Mouse (Mus musculus) CH12.LX (cell line): ENCODE results near the gene Olfr145. TPM values are rescaled to one million over a fixed set of nuclear protein-coding genes. Genes with fewer than 3 reads are reported as not detected.

ENCODE experiments used
- DNase-seq: peaks from one replicate; pipeline ENCODE4 v3.0.0-alpha.2; 2013; ENCODE audit errors: extremely low read depth
- H3K27ac ChIP-seq: 2 replicates; pipeline ENCODE4 v1.5.1; 2012; ENCODE audit warnings: low read depth, mild to moderate bottlenecking, control low read depth, moderate library complexity; ENCODE audit not compliant: insufficient read depth
- H3K27me3 ChIP-seq: replicated peaks from 2 replicates; pipeline ENCODE3; 2012; ENCODE audit warnings: inconsistent platforms
- H3K36me3 ChIP-seq, 2 experiments: replicated peaks in 1 of 2; 2 replicates each; pipeline versions ENCODE3 to v1.6.1; 2012; ENCODE audit warnings: inconsistent platforms in 1 of 2, low read length in 1 of 2, mild to moderate bottlenecking in 1 of 2, mixed read lengths in 1 of 2, moderate library complexity in 1 of 2; ENCODE audit not compliant: control insufficient read depth in 1 of 2, insufficient read depth in 1 of 2
- H3K4me1 ChIP-seq, 2 experiments: 2 replicates each; pipeline ENCODE4 v1.6.1; 2012; ENCODE audit warnings: inconsistent platforms in 1 of 2, moderate library complexity in 1 of 2; ENCODE audit not compliant: insufficient read depth in 2 of 2, control insufficient read depth in 1 of 2
- H3K4me2 ChIP-seq: 2 replicates; pipeline ENCODE4 v1.6.1; 2012; ENCODE audit warnings: low read depth, mild to moderate bottlenecking, control low read depth; ENCODE audit not compliant: poor library complexity, insufficient read depth, severe bottlenecking
- H3K4me3 ChIP-seq, 3 experiments: fragments of 150-350 bp in 1 of 3; sonication (generic) in 1 of 3; replicated peaks in 1 of 3; 2 replicates each; pipeline versions ENCODE3 to v1.5.1; 2011 to 2012; ENCODE audit warnings: low read depth in 2 of 3, low read length in 2 of 3, mild to moderate bottlenecking in 2 of 3, moderate library complexity in 2 of 3, control low read depth in 1 of 3, improper control_type of control experiment in 1 of 3, inconsistent platforms in 1 of 3, mixed read lengths in 1 of 3; ENCODE audit not compliant: poor library complexity in 1 of 3
- H3K79me2 ChIP-seq: replicated peaks from 2 replicates; pipeline ENCODE4 v1.6.1; 2012; ENCODE audit warnings: mild to moderate bottlenecking, moderate library complexity; ENCODE audit not compliant: control insufficient read depth, poor library complexity, insufficient read depth, severe bottlenecking; ENCODE audit errors: extremely low read depth
- H3K9ac ChIP-seq: 2 replicates; pipeline ENCODE4 v1.6.1; 2012; ENCODE audit warnings: low read depth, mild to moderate bottlenecking, control low read depth, moderate library complexity; ENCODE audit not compliant: insufficient read depth
- H3K9me3 ChIP-seq: replicated peaks from 2 replicates; pipeline ENCODE3; 2012; ENCODE audit warnings: low read length, inconsistent platforms, mixed read lengths
- BHLHE40 ChIP-seq: IDR thresholded peaks from 2 replicates; pipeline ENCODE4 v1.6.1; 2011; ENCODE audit warnings: mild to moderate bottlenecking, low read depth, low read length, improper control_type of control experiment
- CTCF ChIP-seq, 2 experiments: IDR thresholded peaks in 1 of 2; conservative IDR thresholded peaks in 1 of 2; 2 replicates each; pipeline ENCODE4 v1.5.1; 2011 to 2012; ENCODE audit warnings: low read depth in 2 of 2, low read length in 2 of 2, improper control_type of control experiment in 1 of 2, inconsistent platforms in 1 of 2, mild to moderate bottlenecking in 1 of 2, moderate library complexity in 1 of 2
- ELF1 ChIP-seq: IDR thresholded peaks from 2 replicates; pipeline ENCODE4 v1.6.1; 2014; ENCODE audit warnings: low read depth, mild to moderate bottlenecking, inconsistent platforms, low read length, improper control_type of control experiment
- EP300 ChIP-seq: IDR thresholded peaks from 2 replicates; pipeline ENCODE4 v1.6.1; 2011; ENCODE audit warnings: low read length, improper control_type of control experiment
- ETS1 ChIP-seq: conservative IDR thresholded peaks from 2 replicates; pipeline ENCODE4 v1.6.1; 2012; ENCODE audit warnings: low read depth, mild to moderate bottlenecking, inconsistent platforms, low read length, improper control_type of control experiment, moderate library complexity
- GABPA ChIP-seq: IDR thresholded peaks from 2 replicates; pipeline ENCODE4 v1.6.1; 2012; ENCODE audit warnings: low read depth, low read length, improper control_type of control experiment, inconsistent platforms; ENCODE audit not compliant: insufficient replicate concordance
- JUND ChIP-seq: conservative IDR thresholded peaks from 2 replicates; pipeline ENCODE4 v1.6.1; 2011; ENCODE audit warnings: low read depth, low read length, improper control_type of control experiment
- MAFK ChIP-seq: IDR thresholded peaks from 2 replicates; pipeline ENCODE4 v1.6.1; 2011; ENCODE audit warnings: low read length, improper control_type of control experiment; ENCODE audit not compliant: insufficient replicate concordance
- MAX ChIP-seq: IDR thresholded peaks from 2 replicates; pipeline ENCODE4 v1.6.1; 2011; ENCODE audit warnings: low read length, improper control_type of control experiment
- MAZ ChIP-seq: IDR thresholded peaks from 2 replicates; pipeline ENCODE4 v1.6.1; 2012; ENCODE audit warnings: low read depth, mild to moderate bottlenecking, inconsistent platforms, low read length, improper control_type of control experiment, moderate library complexity
- MEF2A ChIP-seq: IDR thresholded peaks from 2 replicates; pipeline ENCODE4 v1.6.1; 2014; ENCODE audit warnings: low read depth, mild to moderate bottlenecking, inconsistent platforms, low read length, improper control_type of control experiment, borderline replicate concordance
- MYC ChIP-seq: IDR thresholded peaks from 2 replicates; pipeline ENCODE4 v1.6.1; 2011; ENCODE audit warnings: low read depth, mild to moderate bottlenecking, improper control_type of control experiment, low read length
- NELFE ChIP-seq: IDR thresholded peaks from 2 replicates; pipeline ENCODE4 v1.6.1; 2011; ENCODE audit warnings: low read depth, low read length, improper control_type of control experiment
- PAX5 ChIP-seq: IDR thresholded peaks from 2 replicates; pipeline ENCODE4 v1.6.1; 2012; ENCODE audit warnings: low read length, inconsistent platforms, mixed read lengths
- RAD21 ChIP-seq: IDR thresholded peaks from 2 replicates; pipeline ENCODE4 v1.6.1; 2011; ENCODE audit warnings: low read depth, mild to moderate bottlenecking, low read length, improper control_type of control experiment, moderate library complexity
- TBP ChIP-seq: conservative IDR thresholded peaks from 2 replicates; pipeline ENCODE4 v1.6.1; 2011; ENCODE audit warnings: low read depth, low read length, improper control_type of control experiment
- TCF12 ChIP-seq: IDR thresholded peaks from 2 replicates; pipeline ENCODE4 v1.6.1; 2014; ENCODE audit warnings: low read depth, mild to moderate bottlenecking, inconsistent platforms, low read length, improper control_type of control experiment
- UBTF ChIP-seq: IDR thresholded peaks from 2 replicates; pipeline ENCODE4 v1.6.1; 2012; ENCODE audit warnings: low read depth, mild to moderate bottlenecking, inconsistent platforms, low read length, improper control_type of control experiment, moderate library complexity
- ZC3H11A ChIP-seq: IDR thresholded peaks from 2 replicates; pipeline ENCODE4 v1.6.1; 2012; ENCODE audit warnings: low read depth, mild to moderate bottlenecking, inconsistent platforms, low read length, improper control_type of control experiment
- ZMIZ1 ChIP-seq: IDR thresholded peaks from 2 replicates; pipeline ENCODE4 v1.6.1; 2012; ENCODE audit warnings: low read depth, mild to moderate bottlenecking, inconsistent platforms, low read length, improper control_type of control experiment
- ZNF384 ChIP-seq: IDR thresholded peaks from 2 replicates; pipeline ENCODE4 v1.6.1; 2012; ENCODE audit warnings: low read depth, low read length, improper control_type of control experiment, inconsistent platforms
- dilution Hi-C: fragments of 300-500 bp; cut with MboI; formaldehyde crosslinking; loops from 2 replicates; pipeline ENCODE4 v1.14.3; 2020; ENCODE audit warnings: low sequenced_read_pairs; ENCODE audit not compliant: extremely low pct_unique_long_range_greater_than_20kb, extremely low pct_ligation_motif_present
- in situ Hi-C: fragments of 300-500 bp; cut with MboI; formaldehyde crosslinking; loops from 3 replicates; pipeline ENCODE4 v1.14.3; 2019; ENCODE audit warnings: low sequenced_read_pairs, low pct_ligation_motif_present, low pct_unique_long_range_greater_than_20kb, mixed read lengths
- polyA plus RNA-seq: library from polyadenylated mRNA; unstranded; fragments of >175 nt; gene quantifications from 2 replicates; pipeline ENCODE4 v1.2.1, GENCODE M21; 2012; ENCODE audit warnings: low read depth; ENCODE audit not compliant: insufficient read length
- total RNA-seq, 2 experiments: library from RNA; depleted of rRNA; stranded (reverse); fragments of 300-350 nt in 1 of 2; fragments of >200 nt in 1 of 2; gene quantifications; 2 replicates each; pipeline ENCODE4 v1.2.3; 2012 to 2014

Gene Olfr145
- total and polyA plus RNA-seq, 3 experiments = not detected

DNA sequence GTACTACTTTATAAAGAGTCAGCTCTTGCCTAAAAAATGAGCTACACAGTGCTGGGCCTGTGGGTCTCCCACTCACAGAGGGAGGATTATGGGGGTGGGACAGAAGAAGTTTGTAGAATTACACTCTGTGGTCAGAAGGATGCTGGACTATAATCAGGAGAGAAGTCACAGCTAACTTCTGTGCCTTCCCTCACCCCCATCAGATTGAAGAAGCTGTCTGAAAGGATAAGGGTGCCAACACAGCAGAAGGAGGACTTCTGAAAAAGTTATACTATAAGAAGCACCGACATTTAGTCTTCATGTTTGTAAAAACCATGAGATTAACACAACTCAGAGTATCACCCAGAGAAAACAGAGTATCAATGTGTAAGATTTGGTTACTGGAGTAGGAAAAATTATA is 25.4 kb upstream of the Olfr145 start:
- no peaks in the 10 kb centered on the region for H3K79me2 ChIP-seq
- H3K4me1 ChIP-seq = peaks cover 0 to 4% of the 10 kb centered on the region in 2 experiments; a peak in 1 of 4 replicates
- H3K4me3 ChIP-seq = no peak overlapping the region
- H3K9ac ChIP-seq = no peak overlapping the region
- no peak overlapping the region for H3K27ac ChIP-seq
- no peaks in the 10 kb centered on the region for H3K9me3 ChIP-seq
- in situ Hi-C loops = no loop called here
- TF ChIP-seq ZC3H11A (no peak), BHLHE40 (no peak), TCF12 (no peak)
- TF ChIP-seq, all 38 proteins: peak for 0
- Histone ChIP-seq H3K36me3 (no peaks in the 10 kb centered on the region), H3K27me3 (no peaks in the 10 kb centered on the region), H3K4me2 (no peak overlapping the region)
- dilution Hi-C loops = no loop called here
- DNase-seq = no peak

DNA sequence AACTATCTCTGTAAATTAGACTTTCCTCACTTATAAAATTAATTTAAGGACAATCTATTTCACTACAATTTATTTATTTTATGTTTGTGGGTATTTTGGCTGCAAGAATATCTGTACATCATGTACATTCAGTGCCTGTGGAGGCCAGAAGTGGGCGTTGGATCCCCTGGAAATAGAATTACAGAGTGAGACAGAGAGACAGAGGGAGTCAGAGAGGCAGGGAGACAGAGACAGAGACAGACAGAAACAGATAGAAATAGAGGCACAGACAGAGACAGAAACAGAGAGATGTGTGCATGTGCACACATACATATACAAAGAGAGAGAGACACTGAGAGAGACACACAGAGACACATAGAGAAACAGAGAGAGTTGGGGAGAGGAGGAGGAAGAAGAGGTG is 25.0 kb upstream of the Olfr145 start:
- no peaks in the 10 kb centered on the region for H3K79me2 ChIP-seq
- H3K4me2 ChIP-seq = no peak overlapping the region
- H3K9me3 ChIP-seq = no peaks in the 10 kb centered on the region
- H3K9ac ChIP-seq = no peak overlapping the region
- dilution Hi-C loops = no loop called here
- H3K27me3 ChIP-seq = no peaks in the 10 kb centered on the region
- H3K27ac ChIP-seq = no peak overlapping the region
- H3K36me3 ChIP-seq = no peaks in the 10 kb centered on the region
- H3K4me1 ChIP-seq = peaks cover 0 to 4% of the 10 kb centered on the region in 2 experiments; a peak in 1 of 4 replicates
- H3K4me3 ChIP-seq = no peak overlapping the region
- no peak for DNase-seq
- no peak for TF ChIP-seq JUND
- no peak for TF ChIP-seq TBP
- TF ChIP-seq CTCF (conservative IDR thresholded peaks at IDR 0.05 in 1 of 2, IDR thresholded peaks at IDR 0.05 in 1 of 2; ENCODE audit: low read depth in 2 of 2, low read length in 2 of 2) = no peak
- no peak for TF ChIP-seq ZNF384
- TF ChIP-seq TCF12 = no peak
- no peak for TF ChIP-seq ETS1
- TF ChIP-seq GABPA = no peak
- no peak for TF ChIP-seq PAX5
- no peak for TF ChIP-seq ZC3H11A
- TF ChIP-seq ZMIZ1 = no peak
- TF ChIP-seq MAFK = no peak
- TF ChIP-seq MYC = no peak
- TF ChIP-seq, all 38 proteins: peak for 0
- in situ Hi-C loops = no loop called here

DNA sequence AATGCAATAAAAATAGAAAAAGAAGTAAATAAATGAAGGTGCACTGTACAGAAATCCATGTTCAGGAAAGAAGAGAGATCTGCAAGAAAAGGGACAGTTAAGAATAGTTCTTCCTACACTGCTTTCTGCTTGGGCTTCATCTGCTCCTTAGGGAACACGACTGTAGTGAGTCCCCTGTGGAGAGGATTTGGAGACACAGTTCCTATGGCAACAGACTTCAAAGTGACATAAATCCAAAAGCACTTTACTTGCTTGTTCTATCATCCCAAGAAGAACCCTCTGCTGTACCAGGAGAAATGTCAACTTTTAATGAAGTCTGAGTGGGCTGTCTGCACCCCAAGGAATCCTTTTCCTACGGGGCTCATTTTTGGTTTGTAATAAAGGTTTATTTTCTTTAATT is 5.6 kb upstream of the Olfr145 start:
- no peaks in the 10 kb centered on the region for H3K36me3 ChIP-seq
- H3K79me2 ChIP-seq = no peaks in the 10 kb centered on the region
- H3K4me3 ChIP-seq = no peak overlapping the region
- no peak overlapping the region for H3K27ac ChIP-seq
- dilution Hi-C loops = no loop called here
- no peak overlapping the region for H3K4me2 ChIP-seq
- no peaks in the 10 kb centered on the region for H3K27me3 ChIP-seq
- no peak for TF ChIP-seq MEF2A
- no peak for TF ChIP-seq MAZ
- TF ChIP-seq PAX5 = no peak
- no peak for TF ChIP-seq NELFE
- no peak for TF ChIP-seq TBP
- TF ChIP-seq EP300 = no peak
- no peak for TF ChIP-seq UBTF
- no peak for TF ChIP-seq ZC3H11A
- TF ChIP-seq RAD21 = no peak
- no peak for TF ChIP-seq MYC
- TF ChIP-seq ELF1 = no peak
- no peak for TF ChIP-seq MAX
- no peak for TF ChIP-seq BHLHE40
- TF ChIP-seq MAFK = no peak
- no peaks in the 10 kb centered on the region for H3K4me1 ChIP-seq
- DNase-seq = no peak
- no peak overlapping the region for H3K9ac ChIP-seq
- H3K9me3 ChIP-seq = no peaks in the 10 kb centered on the region
- in situ Hi-C loops = no loop called here
